In genomic region chr15:95872447-95872846, GRCm38 (mm10) we compare ENCODE assay signal across 20 mouse cellular contexts.
A peak's percentile ranks its signal among the peaks of the same experiment; 100 is the strongest.
DNase-seq lines count a peak whose midpoint lies in the region; ATAC-seq and TF ChIP-seq lines count a peak whose summit lies in the region.
"Had no signal": no experiment of that assay in that cellular context is flagged by ENCODE, and none has a peak within 500 bp of the region (broad histone marks: within the 10 kb centered on the region; RNA-seq: fewer than 3 reads in every experiment).

No protein-coding gene starts in this region.

- no peaks in the 10 kb centered on the region for H3K9me3 ChIP-seq in heart, embryonic 10.5 days
- H3K9me3 ChIP-seq in liver, embryonic 12.5 days (replicated peaks): no peaks in the 10 kb centered on the region
- no peaks in the 10 kb centered on the region for H3K9me3 ChIP-seq in liver, postnatal 0 days (ENCODE audit: low read length)
- H3K9me3 ChIP-seq: embryonic facial prominence, embryonic 10.5 days; forebrain, embryonic 12.5 days; hindbrain, embryonic 13.5 days had no signal

- H3K4me3 ChIP-seq in heart, embryonic 10.5 days: no peak overlapping the region
- H3K4me3 ChIP-seq in heart, adult 2 months: no peak overlapping the region
- H3K4me3 ChIP-seq in liver, embryonic 12.5 days: no peak overlapping the region
- no peak overlapping the region for H3K4me3 ChIP-seq in liver, postnatal 0 days (ENCODE audit: low read depth, low read length)
- H3K4me3 ChIP-seq: embryonic facial prominence, embryonic 10.5 days; forebrain, embryonic 12.5 days; hindbrain, embryonic 13.5 days had no signal

- peaks cover 24% of the 10 kb centered on the region for H3K4me1 ChIP-seq in heart, embryonic 10.5 days
- peaks cover 6% of the 10 kb centered on the region for H3K4me1 ChIP-seq in heart, adult 2 months (ENCODE audit: control insufficient read depth, insufficient read depth, low read length)
- peaks cover 22% of the 10 kb centered on the region for H3K4me1 ChIP-seq in liver, embryonic 12.5 days
- H3K4me1 ChIP-seq in liver, postnatal 0 days (ENCODE audit: insufficient read depth): peaks cover 10% of the 10 kb centered on the region
- H3K4me1 ChIP-seq: forebrain, embryonic 12.5 days; hindbrain, embryonic 13.5 days had no signal

- H3K27ac ChIP-seq in heart, embryonic 10.5 days: no peak overlapping the region
- H3K27ac ChIP-seq in heart, adult 2 months: no peak overlapping the region
- no peak overlapping the region for H3K27ac ChIP-seq in liver, embryonic 12.5 days
- no peak overlapping the region for H3K27ac ChIP-seq in liver, postnatal 0 days (ENCODE audit: low read depth)
- H3K27ac ChIP-seq: embryonic facial prominence, embryonic 10.5 days; forebrain, embryonic 12.5 days; hindbrain, embryonic 13.5 days; hindbrain, postnatal 0 days had no signal

- TF ChIP-seq EP300 in heart, adult 2 months (IDR thresholded peaks at IDR 0.05; ENCODE audit: insufficient read depth, low read depth, low read length): no peak
- TF ChIP-seq EP300 in liver, postnatal 0 days (IDR thresholded peaks at IDR 0.05; ENCODE audit: low read depth): no peak

- peak; percentile 32 for ATAC-seq in liver, embryonic 12.5 days
- no peak for ATAC-seq in liver, postnatal 0 days
- ATAC-seq in erythroid progenitor cell, adult 5-6 weeks (replicated peaks; ENCODE audit: low FRiP score, poor library complexity, severe bottlenecking): 0 out of 2 replicates have a peak, but pooled peaks have one; percentile 7
- peak; percentile 62 for ATAC-seq in megakaryocyte progenitor cell, adult 5-6 weeks (replicated peaks; ENCODE audit: poor library complexity)
- ATAC-seq: forebrain, embryonic 16.5 days; hindbrain, postnatal 0 days had no signal

- no peak for TF ChIP-seq CTCF in heart, adult 2 months (IDR thresholded peaks at IDR 0.05)
- TF ChIP-seq CTCF in liver, postnatal 0 days (IDR thresholded peaks at IDR 0.05; ENCODE audit: low read depth): no peak

- H3K4me2 ChIP-seq in liver, embryonic 12.5 days: 0 out of 2 replicates have a peak overlapping the region, but pooled peaks have one; percentile 3
- no peak overlapping the region for H3K4me2 ChIP-seq in liver, postnatal 0 days (ENCODE audit: low read depth, low read length)
- H3K4me2 ChIP-seq: forebrain, embryonic 12.5 days; hindbrain, embryonic 13.5 days had no signal

- TF ChIP-seq POLR2A in heart, adult 2 months (IDR thresholded peaks at IDR 0.05; ENCODE audit: insufficient read depth, low read depth, low read length): no peak

- intact Hi-C loops in heart, adult 2 months (cut with DNase I): no loop called here

- H3K79me2 ChIP-seq in heart, adult 2 months (replicated peaks; ENCODE audit: control insufficient read depth, insufficient read depth, low read length): no peaks in the 10 kb centered on the region

- no peaks in the 10 kb centered on the region for H3K27me3 ChIP-seq in heart, embryonic 10.5 days (ENCODE audit: insufficient read depth, poor library complexity, severe bottlenecking)
- H3K27me3 ChIP-seq in heart, adult 2 months (ENCODE audit: control insufficient read depth, insufficient read depth, low read length): no peaks in the 10 kb centered on the region
- no peaks in the 10 kb centered on the region for H3K27me3 ChIP-seq in liver, embryonic 12.5 days (replicated peaks)
- H3K27me3 ChIP-seq in liver, postnatal 0 days (ENCODE audit: insufficient read depth, low read length): no peaks in the 10 kb centered on the region
- H3K27me3 ChIP-seq: forebrain, embryonic 12.5 days; hindbrain, embryonic 13.5 days had no signal

- peak; percentile 68 for DNase-seq in heart, embryonic 10.5 days (ENCODE audit: low spot score)
- DNase-seq in heart, adult 2 months: no peak
- DNase-seq in liver, postnatal 0 days: no peak
- DNase-seq in gastrocnemius, adult 18-20 months (ENCODE audit: low spot score): no peak
- no peak for DNase-seq in yolk sac, embryonic 10.5 days (ENCODE audit: low spot score)
- DNase-seq: adrenal gland, adult 2 months; adrenal gland, postnatal 25 days; cerebellum, adult 18-20 months; cerebellum, adult 9-11 months; cerebellum, postnatal 36 days; gastrocnemius, postnatal 14 days; heart, postnatal 10 days had no signal

- WGBS in heart, embryonic 10.5 days: 66% methylated on average over 8 of the region's 8 CpGs
- WGBS in heart, adult 2 months: 92% methylated on average over 8 of the region's 8 CpGs
- 29% methylated on average over 8 of the region's 8 CpGs for WGBS in liver, embryonic 12.5 days (ENCODE audit: insufficient replicate concordance)
- WGBS in liver, postnatal 0 days (ENCODE audit: insufficient replicate concordance): 52% methylated on average over 8 of the region's 8 CpGs

- no peaks in the 10 kb centered on the region for H3K36me3 ChIP-seq in heart, embryonic 10.5 days
- peaks cover 3% of the 10 kb centered on the region; the same call in 1 of the 2 replicates for H3K36me3 ChIP-seq in heart, adult 2 months (ENCODE audit: control insufficient read depth, insufficient read depth, low read length)
- H3K36me3 ChIP-seq in liver, embryonic 12.5 days: no peaks in the 10 kb centered on the region
- H3K36me3 ChIP-seq in liver, postnatal 0 days (replicated peaks; ENCODE audit: insufficient read depth, low read length): no peaks in the 10 kb centered on the region
- H3K36me3 ChIP-seq: forebrain, embryonic 12.5 days; hindbrain, embryonic 13.5 days had no signal

- H3K9ac ChIP-seq in heart, adult 2 months (ENCODE audit: low read depth, low read length): no peak overlapping the region
- no peak overlapping the region for H3K9ac ChIP-seq in liver, embryonic 12.5 days
- H3K9ac ChIP-seq in liver, postnatal 0 days (replicated peaks): no peak overlapping the region
- H3K9ac ChIP-seq: forebrain, embryonic 12.5 days; hindbrain, embryonic 13.5 days had no signal
